Mouse (Mus musculus): ENCODE measurements around the gene Rnf182. TPM values are rescaled to one million over a fixed set of nuclear protein-coding genes. Genes with fewer than 3 reads are reported as not detected.

Rnf182 gene
- total RNA-seq (2023), result not detected in 4 replicates

DNA sequence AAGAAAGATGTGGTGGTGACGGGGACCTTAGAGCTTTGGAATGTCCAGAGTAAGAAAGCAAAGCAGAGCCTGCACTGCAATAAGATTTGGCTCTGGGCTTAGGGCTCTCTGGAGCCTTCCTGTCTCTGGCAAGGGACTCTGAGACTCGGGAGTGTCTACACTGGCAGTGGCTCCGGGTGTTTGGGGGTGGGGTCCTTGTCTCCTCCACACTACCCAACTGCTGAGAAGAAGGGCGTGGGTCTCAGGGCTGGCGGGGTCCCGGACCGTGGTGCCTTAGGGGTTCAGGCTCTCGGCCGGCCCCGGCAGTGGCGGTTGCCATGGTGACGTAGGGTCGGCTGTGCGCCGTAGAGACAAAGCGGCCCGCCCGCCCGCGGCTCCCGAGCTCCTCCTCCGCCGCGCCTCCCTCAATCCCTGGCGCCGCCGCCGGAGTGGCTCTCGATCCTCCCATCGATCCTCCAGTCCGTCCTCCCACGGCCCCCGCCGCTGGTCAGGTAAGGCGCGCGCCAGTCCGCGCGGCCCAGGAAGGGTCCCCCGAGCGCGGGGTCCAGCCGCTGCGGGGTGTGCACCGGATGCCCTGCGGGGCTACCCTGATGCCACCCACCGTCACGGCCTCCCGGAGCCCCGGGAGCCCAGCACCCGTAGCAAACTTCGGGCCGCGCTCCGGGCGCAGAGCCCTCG lies at the start of gene Rnf182:
Gene Rnf182 (plus strand): TSS at position 134 of the 678 bp plus-strand sequence.

Other genes starting within 250 kb of the Rnf182 start
- 174 to 177 TPM (median 175 TPM) in 4 replicates for gene Nol7, start 217.3 kb upstream of the Rnf182 start, total RNA-seq (2023)
- gene Ranbp9, start 134.4 kb upstream of the Rnf182 start, total RNA-seq (2023), result 71.4 to 81.4 TPM (median 76.1 TPM) in 4 replicates
- 31.3 to 33.9 TPM (median 33.2 TPM) in 4 replicates for gene Mcur1, start 55.5 kb upstream of the Rnf182 start, total RNA-seq (2023)
- 366 to 428 TPM (median 406 TPM) in 4 replicates for gene Cd83, start 169.1 kb downstream of the Rnf182 start, total RNA-seq (2023)

All from B cell, adult 62 days (primary cell).